Mouse (Mus musculus): ENCODE data around the gene Lrrc4. TPM values are rescaled to one million over a fixed set of nuclear protein-coding genes. Genes with fewer than 3 reads are reported as not detected.
A peak's percentile ranks its signal among the peaks of the same experiment; 100 is the strongest.

Gene Lrrc4
- polyA plus RNA-seq (2014; fragmentation: Nextera tagmentation; extraction: Ambion mirVana): 0.80 and 1.0 TPM in 2 replicates

GRCm38 (mm10) chr6:28831011-28831853 lies at the start of gene Lrrc4:
Gene Lrrc4 (minus strand): TSS chr6:28831747.
- peaks cover 24% of the 10 kb centered on the region for H3K27me3 ChIP-seq (replicated peaks; ENCODE audit: control insufficient read depth, insufficient read depth, low read length)
- no peaks in the 10 kb centered on the region for H3K9me3 ChIP-seq (ENCODE audit: control insufficient read depth, low read length)
- ATAC-seq (ENCODE audit: low read depth): no peak
- no peak for DNase-seq (ENCODE audit: low spot score)
- peaks cover 8% of the 10 kb centered on the region; the same call in 1 of the 2 replicates for H3K36me3 ChIP-seq (ENCODE audit: control insufficient read depth, insufficient read depth, low read length)
- H3K9ac ChIP-seq (ENCODE audit: low read depth, low read length): peak within 1 kb of the TSS; percentile 69
- no peak within 1 kb of the TSS; the same call in 1 of the 2 replicates for H3K27ac ChIP-seq (replicated peaks; ENCODE audit: low read depth, low read length)
- 0 out of 2 replicates have a peak, but pooled peaks cover 5% of the 10 kb centered on the region for H3K4me1 ChIP-seq (ENCODE audit: control insufficient read depth, insufficient read depth, low read length)
- WGBS: 31% methylated on average over 27 of the region's 27 CpGs
- peak within 1 kb of the TSS; percentile 100 for H3K4me2 ChIP-seq (ENCODE audit: low read depth, low read length)
- peak within 1 kb of the TSS; percentile 63 for H3K4me3 ChIP-seq (ENCODE audit: low read depth, low read length)

- Histone ChIP-seq H3K27ac (replicated peaks; ENCODE audit: low read depth, low read length) (no peak overlapping the region), H3K9me3 (ENCODE audit: control insufficient read depth, low read length) (no peaks in the 10 kb centered on the region), H3K36me3 (ENCODE audit: control insufficient read depth, insufficient read depth, low read length) (peaks cover 27% of the 10 kb centered on the region), H3K4me3 (ENCODE audit: low read depth, low read length) (no peak overlapping the region), H3K27me3 (replicated peaks; ENCODE audit: control insufficient read depth, insufficient read depth, low read length) (no peaks in the 10 kb centered on the region), H3K4me1 (ENCODE audit: control insufficient read depth, insufficient read depth, low read length) (no peaks in the 10 kb centered on the region), H3K4me2 (ENCODE audit: low read depth, low read length) (no peak overlapping the region), H3K9ac (ENCODE audit: low read depth, low read length) (no peak overlapping the region)
- no peak for ATAC-seq (ENCODE audit: low read depth)
- 81% methylated on average over 4 of the region's 4 CpGs for WGBS
- no peak for DNase-seq (ENCODE audit: low spot score)
Measured at GRCm38 (mm10) chr6:28880909-28881308, 49.4 kb upstream of the Lrrc4 start.

- 62% methylated on average over 8 of the region's 8 CpGs for WGBS
- Histone ChIP-seq H3K27ac (replicated peaks; ENCODE audit: low read depth, low read length) (no peak overlapping the region), H3K36me3 (ENCODE audit: control insufficient read depth, insufficient read depth, low read length) (peaks cover 22% of the 10 kb centered on the region)
Measured at GRCm38 (mm10) chr6:28879315-28879714, 47.8 kb upstream of the Lrrc4 start.

GRCm38 (mm10) chr6:28877945-28878666 lies 46.6 kb upstream of the Lrrc4 start:
- WGBS: 26% methylated on average over 7 of the region's 7 CpGs
- Histone ChIP-seq H3K4me1 (ENCODE audit: control insufficient read depth, insufficient read depth, low read length) (no peaks in the 10 kb centered on the region), H3K4me3 (ENCODE audit: low read depth, low read length) (no peak overlapping the region), H3K9ac (ENCODE audit: low read depth, low read length) (no peak overlapping the region), H3K27me3 (replicated peaks; ENCODE audit: control insufficient read depth, insufficient read depth, low read length) (no peaks in the 10 kb centered on the region), H3K27ac (replicated peaks; ENCODE audit: low read depth, low read length) (no peak overlapping the region), H3K4me2 (ENCODE audit: low read depth, low read length) (no peak overlapping the region), H3K9me3 (ENCODE audit: control insufficient read depth, low read length) (no peaks in the 10 kb centered on the region), H3K36me3 (ENCODE audit: control insufficient read depth, insufficient read depth, low read length) (peaks cover 18% of the 10 kb centered on the region; the same call in 1 of the 2 replicates)
- peak; percentile 76 for ATAC-seq (ENCODE audit: low read depth)
- peak; percentile 65 for DNase-seq (ENCODE audit: low spot score)

More at GRCm38 (mm10) chr6:28879315-28879714, 47.8 kb upstream of the Lrrc4 start:
- no peaks in the 10 kb centered on the region for H3K4me1 ChIP-seq (ENCODE audit: control insufficient read depth, insufficient read depth, low read length)
- DNase-seq (ENCODE audit: low spot score): no peak
- no peak overlapping the region for H3K9ac ChIP-seq (ENCODE audit: low read depth, low read length)
- no peak for ATAC-seq (ENCODE audit: low read depth)
- no peak overlapping the region for H3K4me3 ChIP-seq (ENCODE audit: low read depth, low read length)
- no peaks in the 10 kb centered on the region for H3K27me3 ChIP-seq (replicated peaks; ENCODE audit: control insufficient read depth, insufficient read depth, low read length)
- H3K4me2 ChIP-seq (ENCODE audit: low read depth, low read length): no peak overlapping the region
- H3K9me3 ChIP-seq (ENCODE audit: control insufficient read depth, low read length): no peaks in the 10 kb centered on the region

- no peaks in the 10 kb centered on the region for H3K4me1 ChIP-seq (ENCODE audit: control insufficient read depth, insufficient read depth, low read length)
- DNase-seq (ENCODE audit: low spot score) (no peak), ATAC-seq (ENCODE audit: low read depth) (no peak)
- H3K27ac ChIP-seq (replicated peaks; ENCODE audit: low read depth, low read length): no peak overlapping the region
- H3K4me2 ChIP-seq (ENCODE audit: low read depth, low read length): no peak overlapping the region
- no peaks in the 10 kb centered on the region for H3K9me3 ChIP-seq (ENCODE audit: control insufficient read depth, low read length)
- peaks cover 18% of the 10 kb centered on the region; the same call in 1 of the 2 replicates for H3K36me3 ChIP-seq (ENCODE audit: control insufficient read depth, insufficient read depth, low read length)
- no peak overlapping the region for H3K4me3 ChIP-seq (ENCODE audit: low read depth, low read length)
- no peak overlapping the region for H3K9ac ChIP-seq (ENCODE audit: low read depth, low read length)
- 55% methylated on average over 3 of the region's 3 CpGs for WGBS
- no peaks in the 10 kb centered on the region for H3K27me3 ChIP-seq (replicated peaks; ENCODE audit: control insufficient read depth, insufficient read depth, low read length)
Measured at GRCm38 (mm10) chr6:28876492-28876891, 44.9 kb upstream of the Lrrc4 start.

- ATAC-seq (ENCODE audit: low read depth) (no peak), DNase-seq (ENCODE audit: low spot score) (no peak)
- no peak overlapping the region for H3K9ac ChIP-seq (ENCODE audit: low read depth, low read length)
- no peak overlapping the region for H3K4me3 ChIP-seq (ENCODE audit: low read depth, low read length)
- peaks cover 11% of the 10 kb centered on the region; the same call in 1 of the 2 replicates for H3K36me3 ChIP-seq (ENCODE audit: control insufficient read depth, insufficient read depth, low read length)
- H3K27ac ChIP-seq (replicated peaks; ENCODE audit: low read depth, low read length): no peak overlapping the region
- H3K4me1 ChIP-seq (ENCODE audit: control insufficient read depth, insufficient read depth, low read length): no peaks in the 10 kb centered on the region
- 81% methylated on average over 1 of the region's 1 CpGs for WGBS
- H3K27me3 ChIP-seq (replicated peaks; ENCODE audit: control insufficient read depth, insufficient read depth, low read length): no peaks in the 10 kb centered on the region
- no peaks in the 10 kb centered on the region for H3K9me3 ChIP-seq (ENCODE audit: control insufficient read depth, low read length)
- H3K4me2 ChIP-seq (ENCODE audit: low read depth, low read length): no peak overlapping the region
Measured at GRCm38 (mm10) chr6:28875333-28875732, 43.8 kb upstream of the Lrrc4 start.

GRCm38 (mm10) chr6:28874759-28875158 lies 43.2 kb upstream of the Lrrc4 start:
- Histone ChIP-seq H3K4me2 (ENCODE audit: low read depth, low read length) (no peak overlapping the region), H3K27me3 (replicated peaks; ENCODE audit: control insufficient read depth, insufficient read depth, low read length) (no peaks in the 10 kb centered on the region), H3K27ac (replicated peaks; ENCODE audit: low read depth, low read length) (no peak overlapping the region), H3K9me3 (ENCODE audit: control insufficient read depth, low read length) (no peaks in the 10 kb centered on the region), H3K36me3 (ENCODE audit: control insufficient read depth, insufficient read depth, low read length) (peaks cover 11% of the 10 kb centered on the region; the same call in 1 of the 2 replicates), H3K4me3 (ENCODE audit: low read depth, low read length) (no peak overlapping the region), H3K4me1 (ENCODE audit: control insufficient read depth, insufficient read depth, low read length) (no peaks in the 10 kb centered on the region), H3K9ac (ENCODE audit: low read depth, low read length) (no peak overlapping the region)
- ATAC-seq (ENCODE audit: low read depth) (no peak), DNase-seq (ENCODE audit: low spot score) (no peak)
- WGBS: 88% methylated on average over 5 of the region's 5 CpGs

GRCm38 (mm10) chr6:28874053-28874452 lies 42.5 kb upstream of the Lrrc4 start:
- H3K9me3 ChIP-seq (ENCODE audit: control insufficient read depth, low read length): no peaks in the 10 kb centered on the region
- H3K9ac ChIP-seq (ENCODE audit: low read depth, low read length): no peak overlapping the region
- H3K36me3 ChIP-seq (ENCODE audit: control insufficient read depth, insufficient read depth, low read length): peaks cover 11% of the 10 kb centered on the region; the same call in 1 of the 2 replicates
- no peaks in the 10 kb centered on the region for H3K4me1 ChIP-seq (ENCODE audit: control insufficient read depth, insufficient read depth, low read length)
- no peak for ATAC-seq (ENCODE audit: low read depth)
- 82% methylated on average over 11 of the region's 11 CpGs for WGBS
- H3K4me3 ChIP-seq (ENCODE audit: low read depth, low read length): no peak overlapping the region
- H3K27ac ChIP-seq (replicated peaks; ENCODE audit: low read depth, low read length): no peak overlapping the region
- H3K4me2 ChIP-seq (ENCODE audit: low read depth, low read length): no peak overlapping the region
- DNase-seq (ENCODE audit: low spot score): no peak
- no peaks in the 10 kb centered on the region for H3K27me3 ChIP-seq (replicated peaks; ENCODE audit: control insufficient read depth, insufficient read depth, low read length)
